Mouse (Mus musculus) myocyte (in vitro differentiated cells): Measurements from ENCODE around the gene Hist1h3a.

Source experiments
- CEBPB ChIP-seq: IDR thresholded peaks from 2 replicates; pipeline ENCODE4 v1.6.1; 2011; ENCODE audit warnings: mild to moderate bottlenecking, moderate library complexity; ENCODE audit not compliant: poor library complexity, insufficient read depth, severe bottlenecking
- POLR2A ChIP-seq: IDR thresholded peaks from one replicate; pipeline ENCODE4 v1.6.1; 2011; ENCODE audit warnings: low read depth, mild to moderate bottlenecking, control low read depth, moderate library complexity; ENCODE audit not compliant: insufficient read length
- REST ChIP-seq: IDR thresholded peaks from one replicate; pipeline ENCODE4 v1.6.1; 2011; ENCODE audit warnings: mild to moderate bottlenecking, control low read depth, moderate library complexity; ENCODE audit not compliant: insufficient read depth, insufficient read length
- USF1 ChIP-seq: IDR thresholded peaks from one replicate; pipeline ENCODE4 v1.6.1; 2011; ENCODE audit warnings: low read depth, mild to moderate bottlenecking, control low read depth, moderate library complexity

GRCm38 (mm10) chr13:23756790-23757189, 5.4 kb downstream of the Hist1h3a start, which contains the start of gene Hist1h4b:
- no peak for TF ChIP-seq CEBPB
- TF ChIP-seq REST, result no peak
- peak; percentile 85 for TF ChIP-seq POLR2A
- no peak for TF ChIP-seq USF1
